Mouse (Mus musculus): ENCODE measurements around the gene Grk1. TPM values are rescaled to one million over a fixed set of nuclear protein-coding genes. Genes with fewer than 3 reads are reported as not detected.

Gene Grk1
- polyA plus RNA-seq, 1 experiment from 2014 or later = 0.08 TPM

GRCm38 (mm10) chr8:13459431-13459830 lies 54.5 kb downstream of the Grk1 start:
- H3K9ac ChIP-seq (ENCODE audit: low read length) = no peak overlapping the region
- ATAC-seq (ENCODE audit: low FRiP score) (no peak), DNase-seq (ENCODE audit: low spot score, missing footprints) (no peak)
- no peak overlapping the region for H3K4me2 ChIP-seq
- no peaks in the 10 kb centered on the region for H3K27me3 ChIP-seq (ENCODE audit: control insufficient read depth, insufficient read depth, low read length)
- H3K27ac ChIP-seq (ENCODE audit: low read depth, low read length) = no peak overlapping the region
- H3K4me3 ChIP-seq (ENCODE audit: low read depth, low read length) = no peak overlapping the region
- 92% methylated on average over 4 of the region's 4 CpGs for WGBS
- H3K9me3 ChIP-seq (ENCODE audit: control insufficient read depth, low read length) = no peaks in the 10 kb centered on the region
- H3K4me1 ChIP-seq (ENCODE audit: control insufficient read depth, insufficient read depth, low read length) = no peaks in the 10 kb centered on the region
- H3K36me3 ChIP-seq (ENCODE audit: control insufficient read depth, insufficient read depth, low read length) = no peaks in the 10 kb centered on the region

GRCm38 (mm10) chr8:13461085-13461765 lies 56.3 kb downstream of the Grk1 start:
- Histone ChIP-seq H3K36me3 (ENCODE audit: control insufficient read depth, insufficient read depth, low read length) (no peaks in the 10 kb centered on the region), H3K9ac (ENCODE audit: low read length) (no peak overlapping the region), H3K4me1 (ENCODE audit: control insufficient read depth, insufficient read depth, low read length) (no peaks in the 10 kb centered on the region), H3K27me3 (ENCODE audit: control insufficient read depth, insufficient read depth, low read length) (no peaks in the 10 kb centered on the region), H3K9me3 (ENCODE audit: control insufficient read depth, low read length) (no peaks in the 10 kb centered on the region), H3K4me2 (no peak overlapping the region), H3K4me3 (ENCODE audit: low read depth, low read length) (no peak overlapping the region), H3K27ac (ENCODE audit: low read depth, low read length) (no peak overlapping the region)
- ATAC-seq (ENCODE audit: low FRiP score) (no peak), DNase-seq (ENCODE audit: low spot score, missing footprints) (no peak)
- WGBS = 86% methylated on average over 17 of the region's 17 CpGs

GRCm38 (mm10) chr8:13461843-13462242 lies 57.0 kb downstream of the Grk1 start:
- no peak for ATAC-seq (ENCODE audit: low FRiP score)
- DNase-seq (ENCODE audit: low spot score, missing footprints) = peak; percentile 94
- H3K36me3 ChIP-seq (ENCODE audit: control insufficient read depth, insufficient read depth, low read length) = no peaks in the 10 kb centered on the region
- 39% methylated on average over 4 of the region's 4 CpGs for WGBS
- H3K4me3 ChIP-seq (ENCODE audit: low read depth, low read length) = no peak overlapping the region
- H3K27me3 ChIP-seq (ENCODE audit: control insufficient read depth, insufficient read depth, low read length) = no peaks in the 10 kb centered on the region
- no peaks in the 10 kb centered on the region for H3K4me1 ChIP-seq (ENCODE audit: control insufficient read depth, insufficient read depth, low read length)
- no peak overlapping the region for H3K27ac ChIP-seq (ENCODE audit: low read depth, low read length)
- H3K9me3 ChIP-seq (ENCODE audit: control insufficient read depth, low read length) = no peaks in the 10 kb centered on the region
- H3K4me2 ChIP-seq = no peak overlapping the region
- no peak overlapping the region for H3K9ac ChIP-seq (ENCODE audit: low read length)

GRCm38 (mm10) chr8:13462392-13462791 lies 57.5 kb downstream of the Grk1 start:
- Histone ChIP-seq H3K4me3 (ENCODE audit: low read depth, low read length) (no peak overlapping the region), H3K27ac (ENCODE audit: low read depth, low read length) (no peak overlapping the region), H3K36me3 (ENCODE audit: control insufficient read depth, insufficient read depth, low read length) (no peaks in the 10 kb centered on the region), H3K27me3 (ENCODE audit: control insufficient read depth, insufficient read depth, low read length) (no peaks in the 10 kb centered on the region), H3K9me3 (ENCODE audit: control insufficient read depth, low read length) (no peaks in the 10 kb centered on the region), H3K4me2 (no peak overlapping the region), H3K4me1 (ENCODE audit: control insufficient read depth, insufficient read depth, low read length) (no peaks in the 10 kb centered on the region), H3K9ac (ENCODE audit: low read length) (no peak overlapping the region)
- DNase-seq (ENCODE audit: low spot score, missing footprints) (no peak), ATAC-seq (ENCODE audit: low FRiP score) (no peak)
- 83% methylated on average over 10 of the region's 10 CpGs for WGBS

- 64% methylated on average over 7 of the region's 7 CpGs for WGBS
- DNase-seq (ENCODE audit: low spot score, missing footprints) (no peak), ATAC-seq (ENCODE audit: low FRiP score) (no peak)
- no peaks in the 10 kb centered on the region for H3K36me3 ChIP-seq (ENCODE audit: control insufficient read depth, insufficient read depth, low read length)
- H3K4me2 ChIP-seq = no peak overlapping the region
- H3K9ac ChIP-seq (ENCODE audit: low read length) = no peak overlapping the region
- no peaks in the 10 kb centered on the region for H3K27me3 ChIP-seq (ENCODE audit: control insufficient read depth, insufficient read depth, low read length)
- no peaks in the 10 kb centered on the region for H3K4me1 ChIP-seq (ENCODE audit: control insufficient read depth, insufficient read depth, low read length)
- no peak overlapping the region for H3K27ac ChIP-seq (ENCODE audit: low read depth, low read length)
- H3K4me3 ChIP-seq (ENCODE audit: low read depth, low read length) = no peak overlapping the region
- H3K9me3 ChIP-seq (ENCODE audit: control insufficient read depth, low read length) = no peaks in the 10 kb centered on the region
These were observed 60.4 kb downstream of the Grk1 start for GRCm38 (mm10) chr8:13465324-13465723.

GRCm38 (mm10) chr8:13466989-13467388 lies 62.1 kb downstream of the Grk1 start:
- Histone ChIP-seq H3K4me3 (ENCODE audit: low read depth, low read length) (no peak overlapping the region), H3K4me2 (no peak overlapping the region), H3K27ac (ENCODE audit: low read depth, low read length) (no peak overlapping the region), H3K4me1 (ENCODE audit: control insufficient read depth, insufficient read depth, low read length) (no peaks in the 10 kb centered on the region), H3K9ac (ENCODE audit: low read length) (no peak overlapping the region), H3K9me3 (ENCODE audit: control insufficient read depth, low read length) (no peaks in the 10 kb centered on the region), H3K27me3 (ENCODE audit: control insufficient read depth, insufficient read depth, low read length) (no peaks in the 10 kb centered on the region), H3K36me3 (ENCODE audit: control insufficient read depth, insufficient read depth, low read length) (no peaks in the 10 kb centered on the region)
- no peak for DNase-seq (ENCODE audit: low spot score, missing footprints)
- no peak for ATAC-seq (ENCODE audit: low FRiP score)
- WGBS = 61% methylated on average over 5 of the region's 5 CpGs

GRCm38 (mm10) chr8:13468737-13469136 lies 63.9 kb downstream of the Grk1 start:
- H3K4me2 ChIP-seq = no peak overlapping the region
- ATAC-seq (ENCODE audit: low FRiP score) (no peak), DNase-seq (ENCODE audit: low spot score, missing footprints) (no peak)
- H3K4me3 ChIP-seq (ENCODE audit: low read depth, low read length) = no peak overlapping the region
- H3K9ac ChIP-seq (ENCODE audit: low read length) = no peak overlapping the region
- H3K27ac ChIP-seq (ENCODE audit: low read depth, low read length) = no peak overlapping the region
- H3K4me1 ChIP-seq (ENCODE audit: control insufficient read depth, insufficient read depth, low read length) = no peaks in the 10 kb centered on the region
- no peaks in the 10 kb centered on the region for H3K27me3 ChIP-seq (ENCODE audit: control insufficient read depth, insufficient read depth, low read length)
- 84% methylated on average over 9 of the region's 9 CpGs for WGBS
- H3K9me3 ChIP-seq (ENCODE audit: control insufficient read depth, low read length) = no peaks in the 10 kb centered on the region
- no peaks in the 10 kb centered on the region for H3K36me3 ChIP-seq (ENCODE audit: control insufficient read depth, insufficient read depth, low read length)

- DNase-seq (ENCODE audit: low spot score, missing footprints) = no peak
- H3K36me3 ChIP-seq (ENCODE audit: control insufficient read depth, insufficient read depth, low read length) = no peaks in the 10 kb centered on the region
- H3K27me3 ChIP-seq (ENCODE audit: control insufficient read depth, insufficient read depth, low read length) = no peaks in the 10 kb centered on the region
- no peak overlapping the region for H3K9ac ChIP-seq (ENCODE audit: low read length)
- 85% methylated on average over 11 of the region's 11 CpGs for WGBS
- H3K4me1 ChIP-seq (ENCODE audit: control insufficient read depth, insufficient read depth, low read length) = no peaks in the 10 kb centered on the region
- no peak for ATAC-seq (ENCODE audit: low FRiP score)
- H3K9me3 ChIP-seq (ENCODE audit: control insufficient read depth, low read length) = no peaks in the 10 kb centered on the region
- H3K27ac ChIP-seq (ENCODE audit: low read depth, low read length) = no peak overlapping the region
- H3K4me2 ChIP-seq = no peak overlapping the region
- no peak overlapping the region for H3K4me3 ChIP-seq (ENCODE audit: low read depth, low read length)
These were observed 66.6 kb downstream of the Grk1 start for GRCm38 (mm10) chr8:13471484-13471883.
